Mouse (Mus musculus) urinary bladder, postnatal 4 days (tissue): Measurements from ENCODE around the gene Bpifa3.
"Not testable (repeated sequence)": the region's sequence is repeated elsewhere in the genome, so short reads cannot be mapped to it uniquely, and the experiment has no call there.

ENCODE experiments used
- DNase-seq, 2 experiments: peaks; one replicate each; pipeline ENCODE4 v3.0.0; 2021 to 2022; ENCODE audit warnings: low spot score in 2 of 2

Bpifa3 gene

GRCm38 (mm10) chr2:154130120-154130519 is at the start of gene Bpifa3:
Gene Bpifa3 (plus strand): TSS chr2:154130336.
- DNase-seq: no peak

GRCm38 (mm10) chr2:154097734-154098133 is 32.4 kb upstream of the Bpifa3 start:
- DNase-seq: no peak

DNA sequence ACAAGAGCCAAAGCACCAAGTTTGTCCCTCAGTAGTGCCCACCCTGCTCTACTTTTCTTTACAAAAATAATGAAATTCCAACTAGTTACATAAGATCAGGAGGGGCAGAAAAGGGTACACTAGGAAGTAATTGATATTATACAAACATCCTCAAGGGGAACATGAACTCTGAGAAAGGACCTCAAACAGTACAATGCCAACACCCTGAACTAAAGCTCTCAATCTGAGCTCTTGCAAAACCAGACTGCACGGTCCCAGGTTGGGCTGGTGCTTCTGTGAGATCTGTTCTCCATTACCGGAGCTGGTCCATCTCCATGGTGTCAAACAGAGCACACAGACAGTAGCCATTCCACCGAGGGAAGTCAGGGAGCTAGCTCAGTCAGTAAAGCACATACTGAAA is 12.8 kb upstream of the Bpifa3 start:
- DNase-seq: no peak

GRCm38 (mm10) chr2:154142580-154142979 is 12.4 kb downstream of the Bpifa3 start, which contains the start of gene Bpifa1:
Gene Bpifa1 (plus strand): TSS chr2:154142880.
- DNase-seq: no peak

DNA sequence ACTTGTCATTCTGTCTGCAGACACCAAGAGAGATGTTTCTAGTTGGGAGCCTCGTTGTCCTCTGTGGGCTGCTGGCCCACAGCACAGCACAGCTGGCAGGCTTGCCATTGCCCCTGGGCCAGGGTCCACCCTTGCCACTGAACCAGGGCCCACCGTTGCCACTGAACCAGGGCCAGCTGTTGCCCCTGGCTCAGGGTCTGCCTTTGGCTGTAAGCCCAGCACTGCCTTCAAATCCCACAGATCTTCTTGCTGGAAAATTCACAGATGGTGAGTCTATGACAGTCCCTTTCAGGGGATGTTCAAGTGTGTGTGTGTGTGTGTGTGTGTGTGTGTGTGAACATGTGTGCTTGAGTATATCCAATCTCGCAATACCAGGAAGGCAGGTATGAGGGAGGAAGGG is 13.6 kb downstream of the Bpifa3 start:
- peak in 1 of 2 experiments; percentile 54 for DNase-seq

GRCm38 (mm10) chr2:154147496-154147895 is 17.4 kb downstream of the Bpifa3 start:
- peak in 1 of 2 experiments; percentile 26 for DNase-seq

DNA sequence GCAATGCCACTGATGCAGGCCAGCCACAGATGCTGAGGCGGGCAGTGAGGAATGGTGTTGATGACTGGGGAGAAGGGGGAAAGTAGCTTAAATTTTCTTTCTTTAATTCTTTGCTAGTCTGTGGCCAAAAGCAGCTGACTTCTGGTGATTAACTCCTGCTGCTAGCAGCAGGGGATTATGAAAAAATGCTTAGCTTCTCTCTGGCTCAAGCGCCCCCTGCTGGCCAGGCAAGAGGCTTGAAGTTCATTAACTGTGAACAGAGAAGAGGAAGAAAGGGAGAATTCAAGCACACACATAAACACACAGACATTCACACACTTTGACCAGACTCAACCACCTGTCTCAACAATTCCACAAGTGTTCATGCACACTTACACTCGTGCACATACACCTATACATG is 28.3 kb downstream of the Bpifa3 start:
- DNase-seq: peak in 1 of 2 experiments; percentile 60

GRCm38 (mm10) chr2:154162307-154162706 is 32.2 kb downstream of the Bpifa3 start, which contains the start of gene Bpifa5:
Gene Bpifa5 (plus strand): TSS chr2:154162607.
- DNase-seq: peak in 1 of 2 experiments; percentile 33

DNA sequence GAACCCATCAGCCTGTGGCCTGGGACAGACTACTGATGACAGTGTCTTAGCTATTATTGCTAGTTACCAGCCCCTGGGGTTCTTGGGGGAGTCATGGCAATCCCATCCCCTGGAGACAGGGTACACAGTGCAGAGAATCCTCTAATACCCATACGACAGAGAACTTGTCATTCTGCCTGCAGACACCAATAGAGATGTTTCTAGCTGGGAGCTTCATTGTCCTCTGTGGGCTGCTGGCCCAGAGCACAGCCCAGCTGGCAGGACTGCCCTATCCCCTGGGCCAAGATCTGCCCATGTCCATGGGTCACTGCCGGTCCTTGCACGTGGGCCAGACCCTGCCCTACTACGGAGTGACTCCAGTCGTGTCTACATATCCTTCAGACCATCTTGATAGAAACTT is 33.2 kb downstream of the Bpifa3 start:
- peak in 1 of 2 experiments; percentile 33 for DNase-seq

DNA sequence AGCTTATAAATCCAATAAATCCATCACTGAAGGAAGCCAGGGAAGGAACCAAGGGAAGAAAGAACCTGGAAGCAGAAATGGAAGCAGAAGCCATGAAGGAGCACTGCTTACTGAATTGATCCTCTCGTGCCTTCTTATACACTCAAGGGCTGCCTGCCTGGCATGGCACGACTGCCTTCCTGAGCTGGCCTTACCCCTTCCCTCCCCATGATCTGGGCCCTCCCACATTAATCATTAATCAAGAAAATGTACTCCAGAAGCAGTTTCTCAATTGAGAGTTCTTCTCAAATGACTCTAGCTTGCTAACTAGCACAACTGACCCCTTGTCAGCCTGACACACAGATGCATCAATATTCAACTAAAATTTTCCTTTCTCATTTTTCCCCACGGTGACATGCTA is 39.0 kb downstream of the Bpifa3 start:
- DNase-seq: peak in 1 of 2 experiments; percentile 34

DNA sequence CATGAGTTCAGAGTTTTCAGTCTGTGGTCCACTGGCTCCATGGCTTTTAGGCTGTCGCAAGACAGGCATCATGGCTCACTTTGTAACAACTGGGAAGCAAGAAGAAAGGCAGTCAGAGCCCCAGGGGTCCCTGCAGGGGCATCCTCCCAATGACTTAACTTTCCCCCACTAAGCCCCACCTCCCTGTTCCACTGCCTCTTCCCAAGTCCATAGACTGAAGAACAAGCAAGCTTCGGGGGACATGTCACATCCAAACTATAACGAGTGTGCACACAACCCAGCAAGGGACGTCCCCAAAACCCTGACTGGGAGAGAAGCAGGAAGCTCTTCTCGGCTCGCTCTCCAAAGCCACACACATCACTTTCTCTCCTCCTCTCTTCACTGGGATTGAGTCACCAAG is 41.5 kb downstream of the Bpifa3 start:
- DNase-seq: peak in 1 of 2 experiments; percentile 51

DNA sequence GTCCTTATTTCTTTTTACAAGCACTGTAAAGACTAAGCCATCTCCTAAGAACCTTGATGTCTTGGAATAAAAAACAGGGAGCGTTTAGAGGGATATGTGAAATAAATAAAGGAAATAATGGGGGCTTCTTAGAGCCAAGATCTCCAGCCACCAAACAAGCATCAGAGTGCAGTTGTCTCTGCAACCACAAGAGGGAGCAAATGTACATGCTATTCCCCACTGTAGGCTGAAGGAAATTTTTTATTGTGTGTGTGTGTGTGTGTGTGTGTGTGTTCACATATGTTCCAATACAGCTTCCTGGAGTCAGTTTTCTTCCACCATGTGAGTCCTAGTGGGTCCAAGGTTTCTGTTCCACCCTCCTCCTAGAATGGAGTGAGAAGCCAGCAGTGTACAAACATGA is 43.2 kb downstream of the Bpifa3 start:
- peak in 1 of 2 experiments; percentile 57 for DNase-seq

DNA sequence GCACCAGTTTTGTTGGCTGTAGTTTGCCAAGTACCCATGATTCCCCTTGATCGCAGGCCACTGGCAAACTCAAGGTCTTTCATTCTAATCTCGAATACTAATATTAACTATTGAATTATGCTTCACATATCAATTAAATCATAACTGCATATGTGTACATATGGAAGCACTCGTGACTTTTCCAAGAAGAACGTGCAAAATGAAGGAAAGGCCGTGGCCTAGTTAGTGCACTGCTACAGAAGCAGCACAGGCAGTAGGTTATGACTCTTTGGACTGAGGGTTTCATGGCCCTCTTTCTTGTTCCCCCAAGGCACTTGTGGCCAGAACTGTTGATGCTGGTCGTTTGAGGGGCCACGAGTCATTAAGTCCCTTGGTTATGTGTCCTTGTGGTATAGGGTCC is 51.8 kb downstream of the Bpifa3 start:
- DNase-seq: peak in 1 of 2 experiments; percentile 17

GRCm38 (mm10) chr2:154183061-154183460 is 52.9 kb downstream of the Bpifa3 start:
- not testable (repeated sequence) for DNase-seq

DNA sequence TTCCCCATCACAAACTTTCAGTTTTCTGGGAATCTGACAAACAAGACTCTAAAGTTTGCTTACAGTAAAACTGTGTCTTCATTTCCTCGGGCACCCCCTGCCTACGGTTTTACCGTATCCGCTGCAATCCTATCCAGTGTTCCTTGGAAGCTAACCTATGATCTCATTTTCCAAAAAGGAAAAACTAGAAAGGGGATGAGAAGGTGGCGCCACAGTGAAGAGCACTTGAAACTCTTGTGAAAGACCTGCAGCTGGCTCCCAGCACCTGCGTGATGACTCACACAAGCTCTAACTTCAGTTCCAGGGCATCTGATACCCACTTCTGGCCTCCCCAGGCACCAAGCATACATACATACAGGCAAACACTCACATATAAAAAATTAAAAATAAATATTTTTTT is 55.2 kb downstream of the Bpifa3 start:
- DNase-seq: peak in 1 of 2 experiments; percentile 28

DNA sequence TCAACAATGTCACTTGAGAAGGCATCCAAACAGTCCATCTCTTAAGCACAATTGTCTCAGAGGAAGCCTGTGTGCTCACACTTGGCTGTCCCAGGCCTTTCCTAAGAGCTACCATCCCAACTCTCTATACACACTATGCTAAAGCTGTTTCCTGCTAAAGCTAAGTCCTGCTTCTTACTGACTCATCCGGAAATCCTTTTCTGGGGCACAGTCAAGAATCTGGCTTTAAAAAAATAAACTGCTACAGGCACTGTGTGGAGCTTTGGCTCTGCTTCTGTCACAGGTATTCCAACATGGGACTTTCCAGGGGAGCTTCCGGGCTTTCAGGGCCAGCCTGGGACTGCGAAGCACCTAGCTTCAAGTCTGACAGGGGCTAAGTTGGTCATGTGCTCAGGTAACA is 55.6 kb downstream of the Bpifa3 start:
- peak in 1 of 2 experiments; percentile 48 for DNase-seq

DNA sequence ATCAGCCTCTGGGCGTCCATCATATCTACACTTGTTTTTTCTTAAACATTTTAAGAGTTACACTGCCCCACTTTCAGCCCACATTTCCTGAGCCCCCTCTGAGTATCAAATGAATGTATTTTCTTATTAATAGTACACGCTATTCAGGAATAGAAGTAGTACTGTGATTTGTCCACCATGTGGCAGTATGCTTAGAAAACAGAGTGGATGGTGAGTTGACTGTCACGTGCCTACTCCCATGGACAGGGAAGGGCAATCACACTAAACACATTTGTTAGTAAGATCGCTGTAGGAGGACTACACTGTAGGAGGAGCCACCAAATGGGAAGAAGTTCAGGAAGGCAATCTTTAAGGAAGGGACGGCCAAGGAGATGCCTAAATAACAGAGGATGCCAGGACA is 57.3 kb downstream of the Bpifa3 start:
- no peak for DNase-seq
